Mouse (Mus musculus) lung, adult 2 months (tissue): ENCODE data around the gene Zfp263. TPM values are rescaled to one million over a fixed set of nuclear protein-coding genes. Genes with fewer than 3 reads are reported as not detected.

Experiments
- DNase-seq: peaks from one replicate; pipeline ENCODE4 v3.0.0; 2022
- H3K4me1 ChIP-seq: fragments of 200-500 bp; 2 replicates; pipeline ENCODE4 v1.6.1; 2011; ENCODE audit warnings: low read length; ENCODE audit not compliant: control insufficient read depth, insufficient read depth
- H3K4me3 ChIP-seq: fragments of 200-500 bp; replicated peaks from 2 replicates; pipeline ENCODE3; 2011; ENCODE audit warnings: low read depth, mild to moderate bottlenecking, control low read depth, low read length; ENCODE audit errors: extremely low read depth
- CTCF ChIP-seq: fragments of 200-500 bp; IDR thresholded peaks from 2 replicates; pipeline ENCODE4 v1.5.1; 2011; ENCODE audit warnings: mild to moderate bottlenecking, low read length, control low read depth; ENCODE audit not compliant: insufficient read depth
- POLR2A ChIP-seq: fragments of 200-500 bp; IDR thresholded peaks from 2 replicates; pipeline ENCODE4 v1.6.1; 2011; ENCODE audit warnings: low read depth, mild to moderate bottlenecking, control low read depth, low read length, borderline replicate concordance; ENCODE audit errors: extremely low read depth
- WGBS: fragments of 180-500 bp; shearing (Covaris S2); methylation state at CpG from one replicate; pipeline ENCODE4 v1.1.7; 2018; 5-methylcytosine and 5-hydroxymethylcytosine counted together
- polyA plus RNA-seq: library from polyadenylated mRNA; depleted of rRNA; stranded (reverse); fragments of >200 nt; gene quantifications from 2 replicates; pipeline ENCODE4 v1.2.3, GENCODE M21; 2012; rRNA removed

Zfp263 gene
- 7.7 and 8.0 TPM in 2 replicates for polyA plus RNA-seq

GRCm38 (mm10) chr16:3743503-3744185, at the start of gene Zfp263:
Zfp263 (plus strand) TSS chr16:3744093.
- TF ChIP-seq POLR2A (peak; percentile 75; the same call in 1 of the 2 replicates), CTCF (no peak)
- peaks cover 14% of the 10 kb centered on the region for H3K4me1 ChIP-seq
- peak within 1 kb of the TSS; percentile 82 for H3K4me3 ChIP-seq
- under 1% methylated on average over 42 of the region's 42 CpGs for WGBS
- peak; percentile 91 for DNase-seq

- no peak overlapping the region for H3K4me3 ChIP-seq
- WGBS: 75% methylated on average over 8 of the region's 8 CpGs
- no peak for TF ChIP-seq POLR2A
- no peak for TF ChIP-seq CTCF
- DNase-seq: no peak
- H3K4me1 ChIP-seq: no peaks in the 10 kb centered on the region
These were observed 44.6 kb upstream of the Zfp263 start for GRCm38 (mm10) chr16:3699281-3699680.

GRCm38 (mm10) chr16:3700893-3701292, 43.0 kb upstream of the Zfp263 start:
- 43% methylated on average over 1 of the region's 1 CpGs for WGBS
- H3K4me1 ChIP-seq: no peaks in the 10 kb centered on the region
- TF ChIP-seq CTCF: no peak
- no peak for TF ChIP-seq POLR2A
- DNase-seq: no peak
- H3K4me3 ChIP-seq: no peak overlapping the region

DNA sequence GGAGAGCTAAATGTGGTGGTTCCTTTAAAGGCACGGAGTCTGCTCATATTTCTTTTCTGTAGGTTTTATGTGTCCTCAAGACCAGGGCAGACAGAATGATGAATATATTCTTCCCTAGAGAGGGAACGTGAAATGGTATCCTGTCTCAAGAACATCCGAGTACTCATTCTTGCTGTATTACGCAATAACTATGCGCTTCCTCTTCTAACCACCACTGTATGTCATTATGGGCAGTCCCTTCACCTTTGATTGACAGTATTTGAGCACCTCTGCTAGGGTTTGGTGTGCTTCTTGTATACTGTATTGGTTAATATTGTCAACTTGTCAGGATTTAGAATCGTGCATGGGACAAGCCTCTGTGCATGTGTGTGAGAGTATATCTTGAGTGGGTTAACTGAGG, 37.2 kb upstream of the Zfp263 start:
- H3K4me3 ChIP-seq: no peak overlapping the region
- TF ChIP-seq CTCF (no peak), POLR2A (no peak)
- no peak for DNase-seq
- no peaks in the 10 kb centered on the region for H3K4me1 ChIP-seq
- 69% methylated on average over 6 of the region's 6 CpGs for WGBS

- TF ChIP-seq POLR2A: no peak
- TF ChIP-seq CTCF: no peak
- WGBS: 77% methylated on average over 2 of the region's 2 CpGs
- Histone ChIP-seq H3K4me1 (no peaks in the 10 kb centered on the region), H3K4me3 (no peak overlapping the region)
- no peak for DNase-seq
These were observed 29.2 kb upstream of the Zfp263 start for GRCm38 (mm10) chr16:3714731-3715130.

GRCm38 (mm10) chr16:3717980-3718379, 25.9 kb upstream of the Zfp263 start, which contains the start of gene Mefv:
Mefv (minus strand) TSS chr16:3718097.
- TF ChIP-seq CTCF (no peak), POLR2A (no peak)
- 88% methylated on average over 6 of the region's 6 CpGs for WGBS
- no peak for DNase-seq
- Histone ChIP-seq H3K4me3 (no peak within 1 kb of the TSS), H3K4me1 (no peaks in the 10 kb centered on the region)

DNA sequence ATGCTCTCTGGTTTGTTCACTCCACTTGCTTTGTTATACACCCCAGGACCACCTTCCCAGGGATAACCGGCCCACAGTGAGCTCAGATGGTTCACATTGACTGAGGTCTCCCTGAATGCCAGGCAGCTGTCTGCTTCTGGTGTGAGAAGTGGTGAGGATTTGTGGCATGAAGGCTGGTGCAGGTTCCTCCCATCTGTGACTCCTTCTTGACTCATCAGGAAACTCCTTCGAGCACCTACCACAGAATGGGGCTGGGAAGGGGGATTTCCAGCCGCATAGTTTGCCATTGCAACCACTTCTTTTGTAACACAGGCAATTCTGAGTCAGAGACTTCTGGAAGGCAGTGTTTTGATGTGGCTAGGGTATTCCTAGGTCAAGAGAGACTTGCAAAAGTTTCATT, 20.7 kb upstream of the Zfp263 start:
- no peak overlapping the region for H3K4me3 ChIP-seq
- TF ChIP-seq POLR2A (no peak), CTCF (no peak)
- WGBS: 62% methylated on average over 3 of the region's 3 CpGs
- H3K4me1 ChIP-seq: no peaks in the 10 kb centered on the region
- no peak for DNase-seq

- Histone ChIP-seq H3K4me1 (no peaks in the 10 kb centered on the region), H3K4me3 (no peak overlapping the region)
- WGBS: 79% methylated on average over 6 of the region's 6 CpGs
- TF ChIP-seq CTCF (no peak), POLR2A (no peak)
- no peak for DNase-seq
These were observed 15.7 kb upstream of the Zfp263 start for GRCm38 (mm10) chr16:3727980-3728720.

DNA sequence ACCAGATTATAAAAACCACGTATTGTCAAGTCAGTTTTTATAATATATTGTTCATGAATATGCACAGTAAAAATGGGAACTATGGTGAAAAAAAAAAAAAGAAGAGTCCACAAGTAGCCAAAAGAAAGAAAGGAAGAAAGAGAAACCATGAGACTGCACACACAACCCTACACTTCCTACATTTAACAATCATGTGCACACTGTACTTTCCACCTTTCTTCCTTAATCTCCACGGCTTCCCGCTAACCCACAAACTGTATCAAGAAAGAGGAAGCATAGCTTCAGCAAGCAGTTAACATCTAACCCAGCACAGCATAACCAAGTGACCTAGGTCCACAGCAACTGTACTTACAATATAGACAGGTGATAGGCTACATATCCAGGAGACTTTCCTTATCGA, 11.3 kb upstream of the Zfp263 start:
- no peak overlapping the region for H3K4me3 ChIP-seq
- TF ChIP-seq POLR2A (no peak), CTCF (no peak)
- DNase-seq: no peak
- WGBS: 78% methylated on average over 4 of the region's 4 CpGs
- H3K4me1 ChIP-seq: no peaks in the 10 kb centered on the region

- H3K4me3 ChIP-seq: no peak overlapping the region
- TF ChIP-seq CTCF (no peak), POLR2A (no peak)
- no peak for DNase-seq
- 85% methylated on average over 1 of the region's 1 CpGs for WGBS
- H3K4me1 ChIP-seq: no peaks in the 10 kb centered on the region
These were observed 10.6 kb upstream of the Zfp263 start for GRCm38 (mm10) chr16:3733198-3733732.
